Comparison of ENCODE assay signal across 8 mouse cellular contexts in genomic region chr9:32271896-32272444, GRCm38 (mm10).
DNase-seq lines count a peak whose midpoint lies in the region; ATAC-seq and TF ChIP-seq lines count a peak whose summit lies in the region.
"Had no signal": no experiment of that assay in that cellular context is flagged by ENCODE, and none has a peak within 500 bp of the region (broad histone marks: within the 10 kb centered on the region; RNA-seq: fewer than 3 reads in every experiment).

No protein-coding gene starts in this region.

- no peaks in the 10 kb centered on the region for H3K27me3 ChIP-seq in forebrain, embryonic 14.5 days (replicated peaks; ENCODE audit: control insufficient read depth, insufficient read depth, low read length)
- H3K27me3 ChIP-seq in midbrain, embryonic 11.5 days (ENCODE audit: control insufficient read depth, insufficient read depth, low read length): no peaks in the 10 kb centered on the region
- no peaks in the 10 kb centered on the region; the same call in 1 of the 2 replicates for H3K27me3 ChIP-seq in small intestine, adult 2 months (ENCODE audit: control insufficient read depth, insufficient read depth, low read length)
- H3K27me3 ChIP-seq: limb, embryonic 15.5 days had no signal

- peak; percentile 52; the same call in 1 of the 2 replicates for TF ChIP-seq CTCF in small intestine, adult 2 months (IDR thresholded peaks at IDR 0.05; ENCODE audit: extremely low read depth, insufficient read length, insufficient replicate concordance, low read depth, low read length)

- no peak for TF ChIP-seq POLR2A in small intestine, adult 2 months (IDR thresholded peaks at IDR 0.05; ENCODE audit: low read depth, low read length)

- peak; percentile 78 for DNase-seq in R1 (ENCODE audit: low read depth, low spot score)
- peak; percentile 61 for DNase-seq in c-Kit-positive CD71-negative TER-119-negative erythroid progenitor cells, embryonic 14.5 days (ENCODE audit: low read depth)
- DNase-seq in forebrain, embryonic 14.5 days (ENCODE audit: low spot score): peak; percentile 92
- DNase-seq in hindlimb bud, embryonic 11.5 days (ENCODE audit: extremely low spot score, low read depth, low spot score): peak; percentile 87
- peak; percentile 71 to 75 for DNase-seq in left cerebral cortex, adult 18-20 months (ENCODE audit: low spot score in 2 of 2)
- peak; percentile 93 for DNase-seq in midbrain, embryonic 11.5 days (ENCODE audit: low spot score, missing footprints)

- H3K27ac ChIP-seq in forebrain, embryonic 14.5 days (ENCODE audit: low read depth, low read length): no peak overlapping the region
- H3K27ac ChIP-seq in midbrain, embryonic 11.5 days (ENCODE audit: low read depth, low read length): no peak overlapping the region
- no peak overlapping the region for H3K27ac ChIP-seq in small intestine, adult 2 months (ENCODE audit: insufficient read depth, low read depth, low read length)
- H3K27ac ChIP-seq: limb, embryonic 15.5 days had no signal

- no peak overlapping the region for H3K4me2 ChIP-seq in forebrain, embryonic 14.5 days (ENCODE audit: low read length)
- H3K4me2 ChIP-seq in midbrain, embryonic 11.5 days: no peak overlapping the region
- H3K4me2 ChIP-seq: limb, embryonic 15.5 days had no signal

- H3K9me3 ChIP-seq in forebrain, embryonic 14.5 days (replicated peaks; ENCODE audit: control insufficient read depth, low read length): no peaks in the 10 kb centered on the region
- H3K9me3 ChIP-seq in midbrain, embryonic 11.5 days (ENCODE audit: control insufficient read depth, low read length): no peaks in the 10 kb centered on the region
- H3K9me3 ChIP-seq: limb, embryonic 15.5 days had no signal

- H3K4me3 ChIP-seq in forebrain, embryonic 14.5 days (ENCODE audit: low read depth, low read length): no peak overlapping the region
- H3K4me3 ChIP-seq in midbrain, embryonic 11.5 days (ENCODE audit: low read depth, low read length): no peak overlapping the region
- H3K4me3 ChIP-seq in small intestine, adult 2 months (ENCODE audit: low read depth, low read length): no peak overlapping the region
- H3K4me3 ChIP-seq: limb, embryonic 15.5 days had no signal

- H3K4me1 ChIP-seq in forebrain, embryonic 14.5 days (ENCODE audit: control insufficient read depth, insufficient read depth, low read length): no peaks in the 10 kb centered on the region
- H3K4me1 ChIP-seq in midbrain, embryonic 11.5 days (ENCODE audit: control insufficient read depth, insufficient read depth, low read length): no peaks in the 10 kb centered on the region
- H3K4me1 ChIP-seq in small intestine, adult 2 months (ENCODE audit: control insufficient read depth, insufficient read depth, insufficient read length, low read length): no peaks in the 10 kb centered on the region
- H3K4me1 ChIP-seq: limb, embryonic 15.5 days had no signal

- 12% methylated on average over 5 of the region's 5 CpGs for WGBS in forebrain, embryonic 14.5 days
- 14% methylated on average over 5 of the region's 5 CpGs for WGBS in midbrain, embryonic 11.5 days
- 17% methylated on average over 5 of the region's 5 CpGs for WGBS in small intestine, adult 2 months

- no peak overlapping the region for H3K9ac ChIP-seq in forebrain, embryonic 14.5 days (ENCODE audit: low read length)
- H3K9ac ChIP-seq in midbrain, embryonic 11.5 days (ENCODE audit: low read length): no peak overlapping the region
- H3K9ac ChIP-seq: limb, embryonic 15.5 days had no signal

- peak; percentile 63 for ATAC-seq in forebrain, embryonic 14.5 days
- peak; percentile 58; the same call in 1 of the 2 replicates for ATAC-seq in midbrain, embryonic 11.5 days (ENCODE audit: low FRiP score)

- no peaks in the 10 kb centered on the region for H3K36me3 ChIP-seq in forebrain, embryonic 14.5 days (ENCODE audit: control insufficient read depth, insufficient read depth, low read length)
- H3K36me3 ChIP-seq in midbrain, embryonic 11.5 days (ENCODE audit: control insufficient read depth, insufficient read depth, low read length): no peaks in the 10 kb centered on the region
- H3K36me3 ChIP-seq in small intestine, adult 2 months (ENCODE audit: control insufficient read depth, insufficient read depth, low read length): no peaks in the 10 kb centered on the region
- H3K36me3 ChIP-seq: limb, embryonic 15.5 days had no signal
